Mouse (Mus musculus): ENCODE results near the gene Satb2.

DNA sequence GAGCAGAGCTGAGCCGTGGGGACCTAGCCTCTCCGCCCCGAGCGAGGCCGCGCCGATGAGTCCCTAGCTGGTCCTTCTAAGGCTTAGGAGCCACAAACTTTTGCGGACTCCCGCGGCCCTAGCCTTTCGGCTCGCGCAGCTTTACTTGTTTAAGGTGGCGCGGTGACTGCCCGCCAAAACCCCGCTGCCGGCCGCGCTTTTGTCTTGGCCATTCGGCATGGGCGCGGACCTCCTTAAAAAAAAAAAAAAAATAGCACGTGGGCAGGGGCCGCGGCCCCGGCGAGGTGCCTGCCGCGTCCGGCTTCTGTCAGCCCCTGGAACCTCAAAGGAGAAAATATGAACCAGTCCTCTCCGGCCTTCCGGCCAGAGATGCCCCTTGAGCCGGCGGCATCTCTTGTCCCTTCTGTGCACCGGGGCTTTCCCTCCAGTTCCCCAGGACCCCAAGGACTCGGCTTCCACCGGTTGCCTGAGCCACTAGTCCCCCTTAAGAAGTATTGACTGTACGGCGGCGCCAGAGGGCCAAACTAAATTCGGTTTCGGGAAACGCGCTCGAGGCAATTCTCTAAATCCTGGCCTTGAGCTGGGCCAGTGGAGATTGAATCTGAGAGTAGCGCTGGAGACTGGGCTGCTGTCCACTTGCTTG lies 5.4 kb downstream of the Satb2 start:
- TF ChIP-seq POLR2A (IDR thresholded peaks at IDR 0.05; ENCODE audit: extremely low read depth, insufficient read depth, low read length) = no peak
- no peak for TF ChIP-seq CTCF (IDR thresholded peaks at IDR 0.05; ENCODE audit: extremely low read depth, insufficient read depth, low read length)
